Mouse (Mus musculus) splenic B cell, adult 2 months (primary cell): ENCODE measurements around the gene Cdk2ap2.
A peak's percentile ranks its signal among the peaks of the same experiment; 100 is the strongest.
"Not testable (repeated sequence)": the region's sequence is repeated elsewhere in the genome, so short reads cannot be mapped to it uniquely, and the experiment has no call there.

Source experiments
- DNase-seq: peaks from one replicate; pipeline ENCODE4 v3.0.0-alpha.2; 2011; ENCODE audit warnings: low read depth, low spot score
- H3K27me3 ChIP-seq: 2 replicates; pipeline ENCODE4 v1.6.1; 2012; ENCODE audit warnings: mild to moderate bottlenecking, low read length, moderate library complexity, mixed read lengths; ENCODE audit not compliant: control insufficient read depth, poor library complexity, insufficient read depth, severe bottlenecking
- H3K36me3 ChIP-seq: 2 replicates; pipeline ENCODE4 v1.6.1; 2012; ENCODE audit warnings: mild to moderate bottlenecking, low read length, moderate library complexity, mixed read lengths; ENCODE audit not compliant: control insufficient read depth, poor library complexity, insufficient read depth, severe bottlenecking

Gene Cdk2ap2

DNA sequence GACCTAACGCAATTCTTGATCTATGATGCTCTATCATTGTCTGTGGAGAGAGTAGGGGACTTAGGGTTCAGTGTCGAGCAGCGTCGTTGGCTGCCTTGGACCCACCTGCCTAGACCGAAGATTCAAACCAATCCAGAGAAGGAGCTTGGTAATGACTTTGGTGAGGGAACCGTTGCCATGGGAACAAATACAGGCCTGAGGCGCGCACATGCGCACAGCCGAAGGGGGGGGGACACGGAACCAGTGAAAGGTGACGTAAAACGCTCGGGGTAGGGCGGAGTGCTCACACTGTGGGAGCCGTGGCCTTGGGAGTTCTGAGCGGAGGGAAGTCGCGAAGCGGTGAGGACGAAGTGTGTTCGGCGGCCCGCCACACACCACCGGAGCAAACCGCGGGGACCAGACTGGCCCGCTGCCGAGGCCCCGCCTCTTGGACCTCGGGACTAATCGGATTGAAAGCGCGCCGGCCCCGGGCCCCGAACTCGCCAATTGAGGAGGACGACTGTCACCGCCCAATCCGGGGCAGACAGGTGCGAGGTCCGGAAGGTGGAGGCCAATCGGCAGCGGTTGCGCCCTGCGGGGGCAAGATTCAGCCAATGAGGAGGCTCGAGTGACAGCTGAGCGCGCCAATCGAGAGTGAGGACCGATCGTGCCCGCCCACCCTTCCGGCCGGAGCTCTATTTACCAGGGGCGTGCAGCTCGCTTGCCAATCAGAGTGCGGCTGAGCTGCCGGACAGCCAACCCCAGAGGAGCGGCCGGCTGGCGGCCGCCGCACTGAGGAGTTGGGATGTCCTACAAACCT is at the start of gene Cdk2ap2:
Gene Cdk2ap2 (plus strand): TSS at position 541 of the 799 bp plus-strand sequence.
- H3K36me3 ChIP-seq, result no peaks in the 10 kb centered on the region
- DNase-seq, result peak; percentile 99
- H3K27me3 ChIP-seq, result no peaks in the 10 kb centered on the region

DNA sequence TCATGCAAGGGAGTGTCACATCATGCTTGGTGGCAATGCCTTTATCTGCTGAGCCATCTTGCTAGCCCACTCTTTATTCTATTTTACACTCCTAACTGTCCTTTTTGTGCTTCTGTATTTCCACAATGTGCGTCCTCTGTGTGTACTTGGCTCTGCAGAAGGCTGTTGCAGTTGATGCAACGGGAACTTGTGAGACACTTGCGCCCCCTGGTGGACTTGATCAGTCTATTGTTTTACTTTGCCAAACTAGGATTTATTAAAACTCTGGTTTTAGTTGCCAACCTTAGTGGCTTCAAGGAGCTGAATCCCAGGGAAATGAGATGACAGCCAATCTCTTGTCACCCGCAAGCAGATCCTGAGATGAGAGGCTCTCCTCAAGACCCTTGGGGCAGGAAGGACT is 49.1 kb upstream of the Cdk2ap2 start:
- peak; percentile 92 for DNase-seq
- H3K27me3 ChIP-seq, result no peaks in the 10 kb centered on the region
- H3K36me3 ChIP-seq, result no peaks in the 10 kb centered on the region

DNA sequence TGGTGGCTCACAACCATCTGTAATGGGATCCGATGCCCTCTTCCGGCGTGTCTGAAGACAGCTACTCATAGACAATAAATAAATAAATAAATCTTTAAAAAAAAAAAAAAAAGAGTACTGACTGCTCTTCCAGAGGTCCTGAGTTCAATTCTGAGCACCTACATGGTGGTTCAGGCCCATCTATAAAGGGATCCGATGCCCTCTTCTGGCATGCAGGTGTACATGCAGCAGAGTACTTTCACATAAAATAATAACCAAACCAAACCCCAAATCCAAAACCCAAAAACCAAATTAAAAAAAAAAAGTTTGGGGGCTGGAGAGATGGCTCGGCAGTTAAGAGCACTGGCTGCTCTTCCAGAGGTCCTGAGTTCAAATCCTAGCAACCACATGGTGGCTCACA is 47.9 kb upstream of the Cdk2ap2 start:
- H3K36me3 ChIP-seq, H3K27me3 ChIP-seq, DNase-seq: not testable (repeated sequence)

DNA sequence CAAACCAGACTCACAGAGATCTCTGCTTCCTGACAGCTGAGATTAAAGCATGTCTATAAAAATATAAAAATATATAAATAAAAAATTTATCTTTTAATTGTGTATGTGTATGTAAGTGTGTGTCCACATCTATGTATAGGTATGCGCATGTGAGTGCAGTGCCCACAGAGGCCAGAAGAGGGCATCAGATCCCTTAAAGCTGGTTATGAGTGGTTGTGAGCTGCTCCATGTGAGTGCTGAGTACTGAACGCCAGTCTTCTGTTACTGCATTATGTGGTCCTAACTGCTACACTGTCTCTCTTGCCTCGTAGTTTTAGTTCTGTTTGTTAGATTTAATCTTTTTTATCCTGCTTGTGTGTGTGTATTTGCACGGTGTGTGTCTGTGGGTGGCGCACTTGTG is 46.0 kb upstream of the Cdk2ap2 start:
- peak; percentile 31 for DNase-seq
- no peaks in the 10 kb centered on the region for H3K36me3 ChIP-seq
- H3K27me3 ChIP-seq, result no peaks in the 10 kb centered on the region

DNA sequence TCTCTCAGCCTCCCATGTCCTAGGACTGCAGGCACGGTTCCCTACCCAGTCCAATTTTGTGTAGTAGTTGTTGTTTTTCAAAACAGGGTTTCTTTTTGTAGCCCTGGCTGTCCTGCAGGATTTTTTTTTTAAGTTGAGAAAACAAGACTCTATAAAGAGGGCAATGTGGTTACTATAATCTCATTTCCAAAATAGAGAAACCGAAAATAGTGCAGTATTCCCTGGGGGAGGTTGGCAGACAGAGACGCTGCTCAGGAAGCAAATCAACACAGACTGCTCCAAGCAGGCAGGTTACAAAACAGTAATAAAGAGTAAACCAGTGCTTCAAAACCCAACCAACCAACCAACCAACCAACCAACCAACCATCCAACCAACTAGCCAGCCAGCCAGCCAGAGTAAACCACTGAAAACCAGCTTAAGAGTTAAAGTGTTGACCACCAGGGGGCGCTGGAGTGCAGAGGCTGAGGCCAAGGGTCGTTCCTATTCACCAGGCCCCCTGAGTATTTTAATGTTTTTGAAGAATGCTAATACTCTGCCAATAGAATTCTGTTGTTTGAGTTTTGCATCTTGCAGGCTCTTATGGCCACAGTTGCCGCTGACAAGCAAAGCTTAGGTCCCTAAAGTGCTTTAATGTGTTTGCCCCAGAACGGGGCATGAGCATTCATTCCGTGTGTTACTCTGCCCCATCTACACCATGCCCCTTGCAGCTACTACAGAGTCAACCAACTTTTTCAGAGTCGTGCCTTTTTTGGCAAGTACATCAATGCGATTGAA is 45.1 kb upstream of the Cdk2ap2 start:
- DNase-seq, result peak; percentile 81

DNA sequence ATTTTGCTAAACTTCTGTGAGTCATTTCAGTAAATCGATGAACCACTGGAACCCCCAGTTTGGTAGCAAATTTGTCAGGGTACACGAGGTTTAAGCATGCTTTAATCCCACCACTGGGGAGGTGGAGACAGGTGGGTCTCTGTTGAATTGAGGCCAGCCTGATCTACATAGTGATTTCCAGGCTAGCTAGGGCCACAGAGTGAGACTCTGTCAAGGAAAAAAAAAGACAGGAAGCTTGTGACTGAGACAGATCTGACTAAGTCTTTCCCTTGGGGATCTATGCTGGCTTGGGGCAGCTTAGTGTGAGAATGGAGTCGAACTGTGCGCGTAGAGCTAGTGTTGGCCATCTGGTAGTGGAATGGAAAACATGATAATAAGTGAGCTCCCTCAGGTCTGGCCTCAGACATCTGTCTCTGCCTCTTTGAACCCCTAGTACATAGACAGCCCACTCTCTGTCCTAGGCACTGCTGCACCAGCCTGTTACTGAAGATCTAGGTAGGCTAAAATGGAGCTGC is 44.4 kb upstream of the Cdk2ap2 start:
- Histone ChIP-seq H3K36me3 (no peaks in the 10 kb centered on the region), H3K27me3 (no peaks in the 10 kb centered on the region)
- DNase-seq, result peak; percentile 25

More for the DNA sequence above, 45.1 kb upstream of the Cdk2ap2 start:
- Histone ChIP-seq H3K27me3 (no peaks in the 10 kb centered on the region), H3K36me3 (no peaks in the 10 kb centered on the region)

DNA sequence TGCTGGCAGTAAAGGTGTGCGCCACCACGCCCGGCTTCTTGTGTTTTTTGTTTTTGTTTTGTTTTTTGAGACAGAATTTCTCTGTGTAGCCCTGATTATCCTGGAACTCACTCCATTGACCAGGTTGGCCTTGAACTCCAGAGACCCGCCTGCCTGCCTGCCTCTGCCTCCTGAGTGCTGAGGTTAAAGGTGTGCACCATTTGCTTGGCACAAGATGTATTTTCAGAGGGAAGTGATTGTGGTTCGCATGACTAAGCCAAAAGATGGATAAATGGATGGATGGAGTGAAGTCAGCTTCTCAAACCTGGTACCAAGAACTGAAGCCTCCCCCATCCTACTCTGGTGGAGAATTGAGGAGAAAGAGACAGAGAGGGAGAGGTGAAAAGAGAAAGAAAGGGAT is 42.4 kb upstream of the Cdk2ap2 start:
- no peak for DNase-seq
- H3K36me3 ChIP-seq, result no peaks in the 10 kb centered on the region
- H3K27me3 ChIP-seq, result no peaks in the 10 kb centered on the region

DNA sequence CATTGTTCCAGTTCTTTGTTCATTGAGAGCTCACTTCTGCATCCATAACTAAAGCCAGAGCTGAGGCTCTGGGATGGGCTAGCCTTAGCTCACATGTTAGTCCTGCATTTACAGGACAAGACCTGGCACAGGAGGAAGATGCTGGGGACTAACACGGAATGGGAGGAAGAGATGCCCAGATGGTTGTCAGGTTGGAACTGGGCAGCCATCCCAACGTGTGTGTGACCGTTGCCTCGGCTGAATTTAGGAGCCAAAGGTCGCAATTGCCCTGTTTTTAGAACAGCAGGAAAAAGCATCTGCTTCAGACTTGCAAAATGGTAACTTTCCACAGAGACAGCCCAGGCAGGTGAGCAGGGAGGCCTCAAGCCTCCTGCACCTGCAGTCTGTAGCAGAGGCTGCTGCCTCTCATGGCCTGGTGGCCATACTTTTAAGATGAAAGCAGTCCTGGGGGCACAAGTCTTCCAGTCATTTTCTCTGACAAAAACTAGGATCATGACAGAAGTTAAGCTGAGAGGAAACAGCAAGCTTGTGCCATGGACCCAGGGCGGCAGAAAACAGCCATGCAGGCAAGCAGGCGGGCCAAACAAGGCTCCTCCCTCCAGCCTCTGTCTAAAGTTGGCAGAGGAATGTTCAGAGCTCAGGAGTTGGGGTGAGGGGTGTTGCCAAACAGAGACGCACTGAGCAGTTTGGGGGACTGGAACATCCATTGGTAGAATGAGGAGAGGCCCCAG is 41.6 kb upstream of the Cdk2ap2 start:
- no peaks in the 10 kb centered on the region for H3K27me3 ChIP-seq
- no peak for DNase-seq
- no peaks in the 10 kb centered on the region for H3K36me3 ChIP-seq

DNA sequence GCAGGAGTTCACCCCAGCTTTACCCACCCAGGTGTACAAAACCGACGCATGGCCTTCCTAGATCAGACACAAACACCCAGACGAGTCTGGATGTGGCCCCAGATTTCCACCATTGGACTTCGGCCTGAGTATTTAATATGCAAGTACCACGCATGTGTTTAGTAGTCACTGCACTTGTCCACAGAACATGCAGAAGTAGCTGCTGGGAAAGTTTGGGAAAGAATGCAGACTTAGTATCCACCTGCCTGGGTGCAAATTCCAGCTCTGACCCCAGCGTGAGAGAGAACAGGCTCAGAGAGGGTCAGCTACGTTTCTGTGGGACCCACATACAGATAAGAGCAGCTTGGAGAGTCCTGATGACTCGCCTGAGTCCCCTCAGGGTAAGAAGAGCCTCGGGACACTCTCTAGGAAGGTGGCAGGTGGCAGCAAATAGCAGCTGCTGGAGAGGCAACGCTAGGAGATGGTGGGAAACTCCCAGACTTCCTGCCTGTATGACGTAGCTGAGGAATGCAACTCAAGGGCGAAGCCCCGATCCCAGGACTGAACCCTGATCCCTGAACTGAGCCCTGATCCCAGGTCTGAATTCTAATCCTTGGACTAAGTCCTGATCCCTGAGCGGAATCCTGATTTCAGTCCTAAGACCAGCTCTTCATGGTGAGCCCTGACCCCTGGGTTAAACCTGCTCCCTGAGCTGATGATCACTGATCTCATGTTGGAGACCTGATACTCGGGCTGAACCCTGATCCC is 40.9 kb upstream of the Cdk2ap2 start:
- H3K27me3 ChIP-seq, result no peaks in the 10 kb centered on the region
- no peaks in the 10 kb centered on the region for H3K36me3 ChIP-seq
- DNase-seq, result no peak

DNA sequence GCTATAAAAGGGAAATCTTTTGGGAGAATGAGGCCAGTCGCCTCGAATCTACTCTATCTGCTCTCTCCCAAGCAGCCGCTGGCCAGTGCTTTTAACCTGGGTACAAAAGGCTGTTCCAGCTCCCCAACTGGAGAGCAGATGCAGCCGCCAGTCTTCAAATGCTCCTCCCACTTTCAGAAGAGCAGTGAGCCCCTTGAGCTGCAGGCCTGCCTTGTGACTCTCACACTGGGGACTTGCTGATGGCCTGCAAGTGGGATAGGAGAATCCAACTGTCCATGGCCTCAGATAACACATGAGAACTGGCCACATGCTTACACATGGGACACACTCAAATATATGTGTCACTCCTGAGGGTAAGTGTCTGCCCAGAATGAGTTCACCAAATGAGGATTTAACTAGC is 40.3 kb upstream of the Cdk2ap2 start:
- no peaks in the 10 kb centered on the region for H3K27me3 ChIP-seq
- H3K36me3 ChIP-seq, result no peaks in the 10 kb centered on the region
- no peak for DNase-seq

DNA sequence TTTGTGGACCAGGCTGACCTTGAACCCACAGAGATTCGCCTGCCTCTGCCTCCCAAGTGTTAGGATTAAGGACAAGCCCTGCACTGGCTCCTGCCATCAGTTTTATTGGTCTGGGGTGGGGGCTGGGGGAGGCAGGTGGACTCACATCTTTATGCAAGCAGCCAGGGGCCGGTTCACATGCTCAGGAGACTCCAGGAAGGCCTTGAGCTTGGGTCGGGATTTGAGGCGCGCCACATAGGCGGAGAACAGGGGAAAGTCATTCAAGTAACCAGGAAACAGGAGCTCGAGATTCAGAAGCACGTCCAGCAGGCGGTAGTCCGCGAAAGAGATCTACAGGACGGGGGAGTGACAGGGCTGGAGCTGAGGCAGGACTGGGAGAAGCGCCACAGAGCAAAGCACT is 39.6 kb upstream of the Cdk2ap2 start:
- DNase-seq, result no peak
- Histone ChIP-seq H3K36me3 (no peaks in the 10 kb centered on the region), H3K27me3 (no peaks in the 10 kb centered on the region)

DNA sequence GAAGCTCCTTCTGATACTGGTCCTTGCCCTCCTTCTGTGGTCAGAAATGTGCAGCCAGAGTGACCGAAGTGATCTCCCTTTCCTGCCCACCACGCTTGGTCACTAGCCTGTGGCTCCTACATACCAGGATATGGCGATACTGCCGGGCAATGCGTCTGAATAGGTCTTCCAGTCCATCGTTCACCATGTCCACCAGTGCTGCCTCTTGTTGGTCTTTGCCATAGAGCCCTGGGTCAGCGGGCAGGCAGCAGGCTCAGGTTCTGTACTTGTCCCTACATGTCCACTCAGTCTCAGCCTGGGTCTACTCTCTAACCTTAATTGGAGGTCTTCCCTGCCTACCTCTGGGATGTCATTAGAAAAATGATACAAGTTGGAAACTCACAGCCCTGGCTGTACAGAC is 39.0 kb upstream of the Cdk2ap2 start:
- Histone ChIP-seq H3K36me3 (no peaks in the 10 kb centered on the region), H3K27me3 (no peaks in the 10 kb centered on the region)
- no peak for DNase-seq

DNA sequence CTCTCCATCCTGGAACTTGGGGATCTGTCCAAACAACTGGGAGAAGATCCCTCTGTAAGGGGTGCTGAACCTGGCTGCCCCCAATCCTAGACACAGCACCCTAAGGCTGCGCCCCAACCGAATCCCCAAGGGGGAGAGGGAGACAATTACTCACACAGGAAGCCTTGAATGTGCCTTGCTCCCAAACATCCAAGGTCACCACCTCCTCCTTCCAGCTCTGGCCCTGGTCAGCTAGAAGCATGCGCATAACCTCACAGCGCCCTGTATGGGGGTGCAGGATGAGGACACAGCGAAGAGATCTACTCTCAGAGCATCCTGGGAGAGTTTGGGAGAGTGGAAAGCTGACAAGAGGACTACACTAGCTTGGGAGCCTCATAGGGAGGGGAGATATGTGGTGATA is 38.4 kb upstream of the Cdk2ap2 start:
- no peaks in the 10 kb centered on the region for H3K27me3 ChIP-seq
- no peak for DNase-seq

DNA sequence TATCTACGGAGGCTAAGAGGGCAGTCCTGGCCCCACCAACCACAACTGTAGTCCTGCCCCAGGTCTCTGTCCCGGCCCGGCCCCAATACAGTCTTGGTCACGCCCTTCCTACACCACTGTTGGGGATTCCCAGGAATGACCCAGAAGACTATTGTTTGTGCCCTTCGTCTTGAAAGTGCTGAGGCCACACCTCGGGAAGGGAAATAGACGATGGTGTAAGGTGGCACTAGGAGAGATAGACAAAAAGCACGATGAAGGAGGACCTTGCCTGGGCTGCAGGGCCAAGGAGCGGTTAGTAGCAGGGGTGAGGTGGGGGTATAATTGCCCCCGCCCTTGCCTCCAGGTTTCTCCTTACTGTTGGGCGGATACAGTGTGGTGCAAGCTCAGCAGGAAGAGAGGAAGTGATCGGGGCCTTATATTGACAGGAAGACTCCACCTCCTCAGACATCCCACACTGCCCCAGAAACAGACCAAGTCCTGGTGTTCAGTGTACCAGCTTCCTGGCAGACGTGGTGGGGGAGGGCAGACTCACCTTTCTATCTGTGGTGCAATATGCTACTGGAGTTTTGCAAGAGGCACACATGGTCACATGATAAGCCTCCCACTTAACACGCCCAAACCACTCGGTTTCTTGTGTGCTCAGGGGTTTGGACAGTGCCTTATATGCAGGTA is 37.8 kb upstream of the Cdk2ap2 start, which contains the start of gene Gstp3:
Gene Gstp3 (minus strand): TSS at position 501 of the 672 bp plus-strand sequence.
- no peak for DNase-seq
- Histone ChIP-seq H3K36me3 (no peaks in the 10 kb centered on the region), H3K27me3 (no peaks in the 10 kb centered on the region)

More for the DNA sequence above, 38.4 kb upstream of the Cdk2ap2 start:
- no peaks in the 10 kb centered on the region for H3K36me3 ChIP-seq
